Mouse (Mus musculus): Measurements from ENCODE around the gene Rcbtb2.

Rcbtb2 gene

GRCm38 (mm10) chr14:73217062-73217461, 94.2 kb downstream of the Rcbtb2 start:
- no peak for DNase-seq

- no peak for DNase-seq
These were observed 99.6 kb downstream of the Rcbtb2 start for GRCm38 (mm10) chr14:73222316-73222970.

- no peak for DNase-seq
These were observed 103.5 kb downstream of the Rcbtb2 start for GRCm38 (mm10) chr14:73226346-73226745.

DNA sequence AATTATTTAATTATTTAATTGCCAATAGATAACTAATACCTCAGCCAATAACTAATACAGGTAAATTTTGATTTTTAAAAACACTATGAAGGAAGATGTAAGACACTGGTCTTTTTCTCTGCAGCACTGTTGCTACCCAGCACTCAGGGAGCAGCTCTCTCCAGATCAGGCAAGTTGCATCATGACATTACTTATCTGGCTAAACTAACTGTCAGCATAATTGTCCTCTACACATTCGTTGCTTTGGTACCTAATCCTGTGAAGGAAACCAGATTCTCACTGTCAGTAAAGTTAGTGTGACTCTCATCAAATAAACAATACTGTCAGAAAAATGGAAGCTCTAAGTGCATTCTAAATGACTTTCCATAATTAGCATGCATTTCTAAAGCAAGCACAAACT, 104.0 kb downstream of the Rcbtb2 start:
- no peak for DNase-seq

GRCm38 (mm10) chr14:73231286-73231982, 108.6 kb downstream of the Rcbtb2 start:
- DNase-seq: peak; percentile 27

- peak; percentile 13 for DNase-seq
These were observed 111.7 kb downstream of the Rcbtb2 start for GRCm38 (mm10) chr14:73234468-73235031.

DNA sequence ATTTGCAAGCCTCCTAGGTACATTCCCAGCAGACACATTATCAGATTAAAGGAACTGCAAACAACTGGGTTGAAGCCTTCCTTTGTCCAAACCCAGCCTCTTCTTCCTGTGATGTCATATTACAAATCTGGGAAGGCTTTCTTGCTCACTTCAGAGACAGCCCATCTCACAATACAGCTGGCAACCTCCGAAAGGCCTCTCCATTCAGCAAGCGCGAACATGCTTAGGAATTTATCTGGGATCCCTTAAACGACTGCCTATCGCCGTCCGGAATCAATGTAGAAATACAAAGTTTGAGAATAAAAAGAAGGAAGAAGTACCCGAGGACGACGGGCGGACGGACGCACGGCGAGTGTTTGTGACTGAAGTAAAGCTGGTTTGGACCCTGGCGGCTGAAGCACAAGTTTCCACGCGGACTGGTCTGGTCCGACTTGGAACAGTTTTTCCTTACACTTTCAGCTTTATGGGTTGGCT, 115.0 kb downstream of the Rcbtb2 start, which contains the start of gene Lpar6:
Gene Lpar6 (plus strand): TSS at position 48 of the 474 bp plus-strand sequence.
- DNase-seq: peak; percentile 81

GRCm38 (mm10) chr14:73238498-73239250, 115.8 kb downstream of the Rcbtb2 start:
- DNase-seq: peak; percentile 58

DNA sequence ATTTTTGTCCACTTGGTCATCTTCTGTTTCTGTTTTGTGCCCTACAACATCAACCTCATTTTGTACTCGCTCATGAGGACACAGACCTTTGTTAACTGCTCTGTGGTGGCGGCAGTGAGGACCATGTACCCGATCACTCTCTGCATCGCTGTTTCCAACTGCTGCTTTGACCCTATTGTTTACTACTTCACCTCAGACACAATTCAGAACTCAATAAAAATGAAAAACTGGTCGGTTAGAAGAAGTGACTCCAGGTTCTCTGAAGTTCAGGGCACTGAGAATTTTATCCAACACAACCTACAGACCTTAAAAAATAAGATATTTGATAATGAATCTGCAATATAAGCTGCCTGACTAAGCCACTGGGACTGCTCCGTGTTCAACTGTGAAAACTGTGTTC, 116.5 kb downstream of the Rcbtb2 start:
- DNase-seq: peak; percentile 38

- no peak for DNase-seq
These were observed 117.0 kb downstream of the Rcbtb2 start for GRCm38 (mm10) chr14:73239857-73240256.

- no peak for DNase-seq
These were observed 121.3 kb downstream of the Rcbtb2 start for GRCm38 (mm10) chr14:73244061-73244597.

DNA sequence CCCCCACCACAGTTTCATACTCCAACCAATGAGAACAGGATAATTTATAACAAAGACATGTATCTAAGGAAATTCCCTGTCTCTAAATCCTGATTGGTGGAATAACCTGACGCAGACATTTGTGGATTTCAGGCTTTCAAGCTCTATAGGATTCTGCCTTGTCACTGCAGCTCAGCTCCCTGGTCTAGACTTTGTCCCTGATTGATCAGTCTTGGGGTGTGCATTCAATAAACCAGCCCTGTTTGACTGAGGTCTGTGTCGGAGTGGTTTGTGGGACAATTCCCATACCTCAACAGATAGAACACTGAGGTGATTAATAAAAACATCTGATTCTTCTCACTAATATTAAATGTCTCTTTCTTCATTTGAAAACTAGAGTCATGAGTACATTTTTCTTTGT, 127.2 kb downstream of the Rcbtb2 start:
- no peak for DNase-seq

DNA sequence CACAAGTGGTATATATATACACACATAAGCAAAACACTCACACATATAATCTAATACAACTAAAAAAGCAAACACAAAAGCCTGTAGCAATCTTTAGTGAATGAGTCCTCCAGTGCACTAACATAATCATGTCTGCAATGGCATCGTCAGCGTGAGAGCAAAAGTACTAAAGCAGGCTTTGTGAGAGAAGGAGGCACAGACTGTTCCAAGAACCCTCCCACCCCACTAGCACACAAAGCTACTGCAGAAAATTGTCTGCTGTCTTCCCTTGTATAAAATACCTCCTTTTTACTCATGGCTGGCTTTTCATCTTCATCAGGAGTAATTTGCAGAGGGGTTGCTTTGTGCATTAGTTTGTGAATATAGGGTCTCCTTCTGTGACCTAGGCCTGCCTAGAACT, 129.4 kb downstream of the Rcbtb2 start:
- DNase-seq: no peak

DNA sequence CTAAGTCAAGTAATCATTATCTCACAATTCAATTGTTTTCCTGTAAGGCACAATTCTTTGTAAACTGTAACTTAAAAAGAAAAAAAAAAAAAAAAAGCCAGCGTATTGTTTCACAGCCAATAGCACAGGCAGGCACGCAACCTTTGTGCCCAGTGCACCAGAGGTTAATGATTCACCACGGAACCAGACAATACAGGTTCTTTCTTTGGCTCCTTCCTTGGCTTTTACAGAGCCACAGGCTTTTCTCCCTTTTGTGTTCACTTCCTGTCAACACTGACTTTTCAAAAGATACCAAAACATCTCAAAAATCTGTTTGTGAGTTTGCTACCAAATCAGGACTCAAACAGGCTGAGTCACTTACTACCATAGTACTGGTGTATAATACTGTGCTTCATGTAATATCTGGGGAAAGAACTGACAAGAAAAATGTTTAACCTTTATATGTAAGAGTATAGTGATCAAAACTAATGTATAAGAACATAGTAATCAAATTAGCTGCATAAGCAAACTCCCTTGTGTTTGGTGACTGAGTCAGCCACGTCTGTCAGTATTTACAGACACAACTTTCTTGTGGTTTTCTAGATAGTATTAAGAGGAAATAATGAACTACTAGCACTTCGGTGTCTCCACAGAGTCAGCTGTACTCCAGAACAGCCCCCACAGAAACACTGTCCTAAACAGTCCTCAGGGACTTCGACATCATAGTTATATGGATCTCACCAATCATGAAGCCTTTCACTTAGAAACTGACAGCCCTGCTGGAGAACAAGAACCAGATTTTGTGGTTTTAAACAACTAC, 130.8 kb downstream of the Rcbtb2 start:
- DNase-seq: peak; percentile 87

GRCm38 (mm10) chr14:73254412-73254811, 131.6 kb downstream of the Rcbtb2 start:
- DNase-seq: peak; percentile 48

DNA sequence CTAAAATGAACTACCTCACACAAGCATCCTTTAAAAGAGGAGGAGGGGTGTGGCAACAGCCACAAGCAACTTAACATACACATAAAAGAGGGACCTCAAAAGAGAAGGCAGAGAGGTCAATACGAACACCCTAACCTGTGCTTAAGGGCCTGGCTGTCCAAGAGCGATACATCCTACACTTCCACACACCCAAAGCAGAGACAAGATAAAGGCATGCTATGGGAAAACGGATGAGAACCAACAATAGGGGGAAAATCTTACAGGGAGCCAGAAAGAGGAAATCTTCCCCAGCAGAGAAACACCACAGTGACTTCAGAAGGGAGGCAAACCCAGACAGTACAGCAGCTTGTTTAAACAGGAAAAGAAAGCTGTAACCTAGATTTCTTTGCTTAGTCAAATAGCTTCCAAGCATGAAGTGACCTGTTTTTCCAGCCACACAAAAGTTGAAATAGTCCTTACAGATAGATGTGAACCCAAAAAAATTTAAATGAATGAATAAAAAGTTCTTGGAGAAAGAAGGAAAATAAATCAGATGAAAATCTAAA, 132.7 kb downstream of the Rcbtb2 start:
- DNase-seq: no peak

DNA sequence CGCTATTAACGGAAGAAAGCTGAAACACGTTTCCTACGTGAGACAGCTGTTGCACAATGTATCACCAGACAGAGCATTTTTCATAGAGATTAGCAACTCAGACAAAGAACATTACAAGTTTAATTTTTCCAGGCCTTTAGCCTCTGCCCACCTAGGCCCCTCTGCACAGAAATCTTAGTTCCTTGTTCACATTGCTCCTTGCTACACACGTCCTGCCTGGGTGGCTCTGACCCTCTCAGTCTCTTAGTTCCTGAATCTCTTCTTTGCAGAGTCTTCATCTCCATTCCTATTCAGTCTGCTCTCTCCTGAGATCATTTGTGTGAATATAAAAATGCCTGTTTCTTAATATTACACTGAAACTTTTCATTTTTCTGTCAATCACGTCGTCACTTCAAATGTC, 134.5 kb downstream of the Rcbtb2 start:
- DNase-seq: no peak
